Mouse (Mus musculus): ENCODE measurements around the gene Nek11.
A peak's percentile ranks its signal among the peaks of the same experiment; 100 is the strongest.

- peak; percentile 27; the same call in 1 of the 2 replicates for TF ChIP-seq POLR2A (IDR thresholded peaks at IDR 0.05; ENCODE audit: borderline replicate concordance, extremely low read depth, insufficient read depth, insufficient read length, poor library complexity, severe bottlenecking)
- no peak for TF ChIP-seq CTCF (IDR thresholded peaks at IDR 0.05; ENCODE audit: borderline replicate concordance, extremely low read depth, insufficient read depth, insufficient read length)
These were observed at the start of gene Nek11, which contains the start of gene Aste1 for GRCm38 (mm10) chr9:105395218-105395627.

Data from brain, embryonic 14.5 days (tissue).